Mouse (Mus musculus): ENCODE data around the gene Tifa. TPM values are rescaled to one million over a fixed set of nuclear protein-coding genes. Genes with fewer than 3 reads are reported as not detected.

Gene Tifa
- total RNA-seq (2014; rRNA removed) (1.4 and 2.6 TPM in 2 replicates), polyA plus RNA-seq (2015; fragmentation: Nextera tagmentation; extraction: Ambion mirVana) (2.6 and 2.9 TPM in 2 replicates)

GRCm38 (mm10) chr3:127789500-127790191 lies at the start of gene Tifa:
TSS of gene Tifa (plus strand) at chr3:127789805.
- Histone ChIP-seq H3K4me2 (ENCODE audit: low read depth, low read length, poor library complexity, severe bottlenecking) (peak within 1 kb of the TSS; percentile 99), H3K36me3 (ENCODE audit: insufficient read depth, low read length) (no peaks in the 10 kb centered on the region), H3K27ac (ENCODE audit: low read depth, low read length) (no peak within 1 kb of the TSS), H3K9ac (replicated peaks; ENCODE audit: low read length, poor library complexity, severe bottlenecking) (peak within 1 kb of the TSS; percentile 50), H3K27me3 (ENCODE audit: insufficient read depth, low read length) (peaks cover 14% of the 10 kb centered on the region), H3K4me3 (ENCODE audit: low read depth, low read length) (peak within 1 kb of the TSS; percentile 55), H3K9me3 (ENCODE audit: low read length) (no peaks in the 10 kb centered on the region), H3K4me1 (ENCODE audit: insufficient read depth, low read length) (peaks cover 10% of the 10 kb centered on the region; the same call in 1 of the 2 replicates)
- peak; percentile 70 for ATAC-seq (ENCODE audit: low FRiP score)
- no peak for TF ChIP-seq CTCF (IDR thresholded peaks at IDR 0.05)
- no peak for DNase-seq (ENCODE audit: low spot score)
- WGBS: under 1% methylated on average over 42 of the region's 44 CpGs

GRCm38 (mm10) chr3:127741473-127741872 lies 48.1 kb upstream of the Tifa start:
- Histone ChIP-seq H3K27ac (ENCODE audit: low read depth, low read length) (no peak overlapping the region), H3K27me3 (ENCODE audit: insufficient read depth, low read length) (0 out of 2 replicates have a peak, but pooled peaks cover 5% of the 10 kb centered on the region), H3K4me3 (ENCODE audit: low read depth, low read length) (no peak overlapping the region), H3K9me3 (ENCODE audit: low read length) (no peaks in the 10 kb centered on the region), H3K36me3 (ENCODE audit: insufficient read depth, low read length) (no peaks in the 10 kb centered on the region), H3K4me1 (ENCODE audit: insufficient read depth, low read length) (no peaks in the 10 kb centered on the region), H3K4me2 (ENCODE audit: low read depth, low read length, poor library complexity, severe bottlenecking) (no peak overlapping the region), H3K9ac (replicated peaks; ENCODE audit: low read length, poor library complexity, severe bottlenecking) (no peak overlapping the region)
- DNase-seq (ENCODE audit: low spot score) (no peak), ATAC-seq (ENCODE audit: low FRiP score) (no peak)
- 96% methylated on average over 3 of the region's 3 CpGs for WGBS
- TF ChIP-seq CTCF (IDR thresholded peaks at IDR 0.05): peak; percentile 58

- Histone ChIP-seq H3K27me3 (ENCODE audit: insufficient read depth, low read length) (peaks cover 5% of the 10 kb centered on the region; the same call in 1 of the 2 replicates), H3K36me3 (ENCODE audit: insufficient read depth, low read length) (no peaks in the 10 kb centered on the region), H3K4me2 (ENCODE audit: low read depth, low read length, poor library complexity, severe bottlenecking) (no peak overlapping the region), H3K9ac (replicated peaks; ENCODE audit: low read length, poor library complexity, severe bottlenecking) (no peak overlapping the region), H3K4me3 (ENCODE audit: low read depth, low read length) (no peak overlapping the region), H3K9me3 (ENCODE audit: low read length) (no peaks in the 10 kb centered on the region), H3K27ac (ENCODE audit: low read depth, low read length) (no peak overlapping the region), H3K4me1 (ENCODE audit: insufficient read depth, low read length) (0 out of 2 replicates have a peak, but pooled peaks cover 1% of the 10 kb centered on the region)
- TF ChIP-seq CTCF (IDR thresholded peaks at IDR 0.05): no peak
- DNase-seq (ENCODE audit: low spot score) (no peak), ATAC-seq (ENCODE audit: low FRiP score) (no peak)
- 81% methylated on average over 14 of the region's 14 CpGs for WGBS
Measured at GRCm38 (mm10) chr3:127743614-127744365, 45.8 kb upstream of the Tifa start.

- no peak for TF ChIP-seq CTCF (IDR thresholded peaks at IDR 0.05)
- Histone ChIP-seq H3K36me3 (ENCODE audit: insufficient read depth, low read length) (no peaks in the 10 kb centered on the region), H3K9ac (replicated peaks; ENCODE audit: low read length, poor library complexity, severe bottlenecking) (no peak overlapping the region), H3K4me2 (ENCODE audit: low read depth, low read length, poor library complexity, severe bottlenecking) (no peak overlapping the region), H3K4me1 (ENCODE audit: insufficient read depth, low read length) (peaks cover 8% of the 10 kb centered on the region; the same call in 1 of the 2 replicates), H3K9me3 (ENCODE audit: low read length) (no peaks in the 10 kb centered on the region), H3K27ac (ENCODE audit: low read depth, low read length) (no peak overlapping the region), H3K27me3 (ENCODE audit: insufficient read depth, low read length) (peaks cover 5% of the 10 kb centered on the region; the same call in 1 of the 2 replicates), H3K4me3 (ENCODE audit: low read depth, low read length) (no peak overlapping the region)
- 37% methylated on average over 6 of the region's 6 CpGs for WGBS
- no peak for ATAC-seq (ENCODE audit: low FRiP score)
- DNase-seq (ENCODE audit: low spot score): no peak
Measured at GRCm38 (mm10) chr3:127745504-127745903, 44.1 kb upstream of the Tifa start.

GRCm38 (mm10) chr3:127745911-127746640 lies 43.5 kb upstream of the Tifa start:
- Histone ChIP-seq H3K4me2 (ENCODE audit: low read depth, low read length, poor library complexity, severe bottlenecking) (no peak overlapping the region), H3K4me1 (ENCODE audit: insufficient read depth, low read length) (peaks cover 8% of the 10 kb centered on the region; the same call in 1 of the 2 replicates), H3K4me3 (ENCODE audit: low read depth, low read length) (no peak overlapping the region), H3K9me3 (ENCODE audit: low read length) (no peaks in the 10 kb centered on the region), H3K27ac (ENCODE audit: low read depth, low read length) (no peak overlapping the region), H3K27me3 (ENCODE audit: insufficient read depth, low read length) (peaks cover 5% of the 10 kb centered on the region; the same call in 1 of the 2 replicates), H3K36me3 (ENCODE audit: insufficient read depth, low read length) (no peaks in the 10 kb centered on the region), H3K9ac (replicated peaks; ENCODE audit: low read length, poor library complexity, severe bottlenecking) (no peak overlapping the region)
- ATAC-seq (ENCODE audit: low FRiP score) (no peak), DNase-seq (ENCODE audit: low spot score) (peak; percentile 40)
- WGBS: 25% methylated on average over 16 of the region's 16 CpGs
- TF ChIP-seq CTCF (IDR thresholded peaks at IDR 0.05): no peak

Measured in midbrain, postnatal 0 days (tissue).